Mouse (Mus musculus) olfactory bulb, adult 2 months (tissue): ENCODE data around the gene H2-Ab1. TPM values are rescaled to one million over a fixed set of nuclear protein-coding genes. Genes with fewer than 3 reads are reported as not detected.

ENCODE experiments used
- H3K27ac ChIP-seq: fragments of 200-500 bp; 2 replicates; pipeline ENCODE4 v1.5.1; 2012; ENCODE audit warnings: low read depth, low read length; ENCODE audit not compliant: insufficient read depth
- H3K4me1 ChIP-seq: fragments of 200-500 bp; 2 replicates; pipeline ENCODE4 v1.6.1; 2012; ENCODE audit warnings: low read length; ENCODE audit not compliant: control insufficient read depth, insufficient read depth
- H3K4me3 ChIP-seq: fragments of 200-500 bp; 2 replicates; pipeline ENCODE4 v1.5.1; 2012; ENCODE audit warnings: mild to moderate bottlenecking, low read depth, low read length, moderate library complexity; ENCODE audit not compliant: insufficient read depth
- CTCF ChIP-seq: fragments of 200-500 bp; IDR thresholded peaks from 2 replicates; pipeline ENCODE4 v1.5.1; 2012; ENCODE audit warnings: low read depth, mild to moderate bottlenecking, low read length, moderate library complexity; ENCODE audit not compliant: insufficient read depth
- POLR2A ChIP-seq: fragments of 200-500 bp; IDR thresholded peaks from 2 replicates; pipeline ENCODE4 v1.6.1; 2012; ENCODE audit warnings: mild to moderate bottlenecking, low read depth, low read length, moderate library complexity; ENCODE audit not compliant: insufficient read depth
- whole genome bisulfite sequencing: fragments of 180-500 bp; shearing (Covaris S2); methylation state at CpG from one replicate; pipeline ENCODE4 v1.1.7; 2018; 5-methylcytosine and 5-hydroxymethylcytosine counted together
- polyA plus RNA-seq: library from polyadenylated mRNA; stranded (reverse); fragments of >200 nt; gene quantifications from 2 replicates; pipeline ENCODE4 v1.2.4, GENCODE M21; 2012; ENCODE audit warnings: low replicate concordance; ENCODE audit not compliant: missing spikeins, insufficient read depth, insufficient read length

The H2-Ab1 gene
- polyA plus RNA-seq, 1 experiment: not detected

GRCm38 (mm10) chr17:34295891-34296794 is 38.7 kb downstream of the H2-Ab1 start:
- peaks cover 7% of the 10 kb centered on the region for H3K4me1 ChIP-seq
- TF ChIP-seq POLR2A: no peak
- no peak for TF ChIP-seq CTCF
- 22% methylated on average over 23 of the region's 23 CpGs for WGBS
- H3K4me3 ChIP-seq: no peak overlapping the region
- no peak overlapping the region for H3K27ac ChIP-seq

DNA sequence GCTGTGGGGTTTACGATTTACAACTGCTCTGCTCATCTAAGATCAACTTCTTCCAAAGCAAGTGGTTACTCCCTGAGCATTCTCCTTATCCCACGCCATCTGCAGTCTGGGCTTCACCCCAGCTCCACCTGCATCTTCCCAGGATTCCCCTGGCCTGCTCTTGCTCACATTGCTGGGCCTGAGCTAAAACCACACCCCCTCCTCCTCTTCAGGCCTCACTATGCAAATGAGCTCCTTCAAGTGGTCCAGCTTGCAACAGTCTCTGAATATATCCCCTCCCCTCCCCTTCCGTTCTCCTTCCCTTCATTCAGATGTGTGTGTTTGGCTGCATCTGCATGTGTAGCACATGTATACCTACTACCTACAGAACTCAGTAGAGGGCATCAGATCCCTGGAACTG is 41.9 kb downstream of the H2-Ab1 start:
- Histone ChIP-seq H3K4me3 (no peak overlapping the region), H3K27ac (no peak overlapping the region), H3K4me1 (peaks cover 7% of the 10 kb centered on the region)
- 81% methylated on average over 3 of the region's 3 CpGs for WGBS
- no peak for TF ChIP-seq POLR2A

GRCm38 (mm10) chr17:34300071-34300470 is 42.6 kb downstream of the H2-Ab1 start:
- Histone ChIP-seq H3K27ac (no peak overlapping the region), H3K4me3 (no peak overlapping the region), H3K4me1 (peaks cover 7% of the 10 kb centered on the region)
- WGBS: 92% methylated on average over 8 of the region's 8 CpGs
- TF ChIP-seq CTCF: no peak
- TF ChIP-seq POLR2A: no peak

GRCm38 (mm10) chr17:34300691-34301566 is 43.4 kb downstream of the H2-Ab1 start:
- 81% methylated on average over 23 of the region's 23 CpGs for WGBS
- Histone ChIP-seq H3K4me1 (peaks cover 5% of the 10 kb centered on the region), H3K4me3 (no peak overlapping the region), H3K27ac (no peak overlapping the region)
- TF ChIP-seq POLR2A (no peak), CTCF (no peak)

DNA sequence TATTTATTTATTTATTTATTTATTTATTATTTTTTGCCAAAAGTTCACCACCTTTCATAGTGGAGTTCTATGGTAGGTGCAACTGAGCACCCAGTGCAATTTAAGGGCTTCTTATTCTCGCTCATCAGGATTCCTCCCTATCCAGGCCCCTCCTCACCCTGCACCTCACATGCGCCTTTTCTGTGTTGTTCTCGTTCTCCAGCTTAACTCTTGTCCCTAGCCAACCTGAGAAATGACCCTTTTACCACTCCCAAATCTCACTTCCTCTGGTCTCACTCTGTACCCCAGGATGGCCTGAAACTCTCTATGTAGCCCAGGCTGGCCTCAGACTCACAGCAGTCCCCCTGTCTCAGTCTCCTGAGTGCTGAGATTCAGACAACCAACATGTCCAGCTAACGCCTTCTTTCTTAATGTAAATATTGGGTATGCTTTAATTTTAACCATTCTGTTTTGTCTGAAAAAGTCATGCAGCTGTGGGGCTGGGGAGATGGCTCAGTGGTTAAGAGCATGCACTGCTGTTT is 44.2 kb downstream of the H2-Ab1 start:
- H3K4me3 ChIP-seq: no peak overlapping the region
- no peak for TF ChIP-seq POLR2A
- TF ChIP-seq CTCF: no peak
- WGBS: 91% methylated on average over 4 of the region's 4 CpGs

DNA sequence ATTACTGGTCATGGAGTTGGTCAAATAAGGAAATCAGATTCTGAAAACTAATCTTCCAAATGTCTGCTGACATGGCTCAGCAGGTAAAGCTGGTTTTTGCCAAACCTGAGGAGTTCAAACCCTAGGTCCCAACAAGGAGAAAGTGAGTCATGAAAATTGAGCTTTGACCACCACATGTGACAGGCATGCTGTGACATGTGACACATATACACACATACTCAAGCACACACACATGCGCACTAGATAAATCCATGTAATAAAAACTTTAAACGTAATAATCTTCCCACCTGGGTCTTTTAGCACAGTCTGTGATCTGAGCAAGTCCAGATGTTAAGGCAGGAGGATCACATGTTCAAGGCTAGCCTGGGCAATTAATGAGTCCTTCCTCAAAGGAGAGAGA is 46.3 kb downstream of the H2-Ab1 start:
- Histone ChIP-seq H3K4me1 (no peaks in the 10 kb centered on the region), H3K4me3 (no peak overlapping the region), H3K27ac (no peak overlapping the region)
- TF ChIP-seq CTCF (no peak), POLR2A (no peak)
- WGBS: 92% methylated on average over 2 of the region's 2 CpGs

More for the DNA sequence above, 44.2 kb downstream of the H2-Ab1 start:
- Histone ChIP-seq H3K4me1 (no peaks in the 10 kb centered on the region), H3K27ac (no peak overlapping the region)

GRCm38 (mm10) chr17:34304751-34305150 is 47.3 kb downstream of the H2-Ab1 start:
- no peak for TF ChIP-seq POLR2A
- no peak for TF ChIP-seq CTCF
- WGBS: 23% methylated on average over 4 of the region's 4 CpGs
- H3K27ac ChIP-seq: no peak overlapping the region
- no peak overlapping the region for H3K4me3 ChIP-seq
- H3K4me1 ChIP-seq: peaks cover 4% of the 10 kb centered on the region

DNA sequence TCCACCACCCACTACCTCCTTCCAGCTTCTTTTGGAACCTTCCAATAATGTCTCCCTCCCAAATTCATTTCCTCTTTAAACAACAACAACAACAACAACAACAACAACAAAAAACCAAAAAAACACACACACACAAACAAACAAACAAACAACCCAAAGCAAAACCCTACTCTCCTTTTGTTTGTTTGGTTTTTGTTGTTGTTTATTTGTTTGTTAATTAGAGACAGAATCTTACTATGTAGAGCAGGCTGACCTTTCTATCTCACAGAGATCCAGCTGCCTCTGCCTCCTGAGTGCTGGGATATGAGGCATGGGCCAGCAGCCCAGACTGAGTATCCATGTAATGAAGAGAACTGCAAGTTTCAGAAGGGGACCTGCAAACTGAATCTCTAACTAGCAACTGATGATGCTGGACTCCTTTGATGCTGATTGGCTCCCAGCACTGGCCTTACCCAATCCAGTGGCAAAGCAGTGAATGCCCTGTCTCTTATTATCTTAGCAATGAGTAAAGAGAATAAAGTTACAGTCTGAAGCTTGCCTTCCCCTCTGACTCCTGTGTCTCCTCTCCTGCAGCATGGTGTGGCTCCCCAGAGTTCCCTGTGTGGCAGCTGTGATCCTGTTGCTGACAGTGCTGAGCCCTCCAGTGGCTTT is 48.0 kb downstream of the H2-Ab1 start, which contains the start of gene H2-Eb1:
Gene H2-Eb1, plus strand, starts transcription at position 488 of the 651 bp plus-strand sequence.
- H3K4me3 ChIP-seq: no peak within 1 kb of the TSS
- TF ChIP-seq POLR2A (no peak), CTCF (no peak)
- H3K4me1 ChIP-seq: peaks cover 8% of the 10 kb centered on the region
- no peak within 1 kb of the TSS for H3K27ac ChIP-seq
